Mouse (Mus musculus): ENCODE results near the gene Lgals1. TPM values are rescaled to one million over a fixed set of nuclear protein-coding genes. Genes with fewer than 3 reads are reported as not detected.

The Lgals1 gene
- polyA plus RNA-seq, 1 experiment from 2014 or later = 263 TPM

- peaks cover 8% of the 10 kb centered on the region for H3K4me1 ChIP-seq (ENCODE audit: control insufficient read depth, insufficient read depth, low read length)
- no peak overlapping the region for H3K4me3 ChIP-seq (ENCODE audit: low read depth, low read length)
- 89% methylated on average over 10 of the region's 10 CpGs for WGBS
- no peak overlapping the region for H3K4me2 ChIP-seq (ENCODE audit: low read depth)
- DNase-seq (ENCODE audit: low spot score) = no peak
- no peaks in the 10 kb centered on the region for H3K27me3 ChIP-seq (ENCODE audit: control insufficient read depth, insufficient read depth, low read length)
- ATAC-seq (ENCODE audit: insufficient read depth, low FRiP score, low TSS enrichment) = no peak
- no peak overlapping the region for H3K9ac ChIP-seq (ENCODE audit: low read length)
- no peak overlapping the region for H3K27ac ChIP-seq (ENCODE audit: low read depth, low read length)
- peaks cover 21% of the 10 kb centered on the region for H3K36me3 ChIP-seq (ENCODE audit: control insufficient read depth, insufficient read depth, low read length)
- H3K9me3 ChIP-seq (ENCODE audit: control insufficient read depth, low read length) = no peaks in the 10 kb centered on the region
Observed at GRCm38 (mm10) chr15:78937311-78937710, 10.8 kb downstream of the Lgals1 start.

- Histone ChIP-seq H3K27me3 (ENCODE audit: control insufficient read depth, insufficient read depth, low read length) (no peaks in the 10 kb centered on the region), H3K4me3 (ENCODE audit: low read depth, low read length) (no peak overlapping the region), H3K9ac (ENCODE audit: low read length) (no peak overlapping the region; the same call in 1 of the 2 replicates), H3K36me3 (ENCODE audit: control insufficient read depth, insufficient read depth, low read length) (peaks cover 21% of the 10 kb centered on the region), H3K4me1 (ENCODE audit: control insufficient read depth, insufficient read depth, low read length) (peaks cover 8% of the 10 kb centered on the region), H3K4me2 (ENCODE audit: low read depth) (no peak overlapping the region), H3K27ac (ENCODE audit: low read depth, low read length) (no peak overlapping the region), H3K9me3 (ENCODE audit: control insufficient read depth, low read length) (no peaks in the 10 kb centered on the region)
- ATAC-seq (ENCODE audit: insufficient read depth, low FRiP score, low TSS enrichment) (no peak), DNase-seq (ENCODE audit: low spot score) (no peak)
- 90% methylated on average over 2 of the region's 2 CpGs for WGBS
Observed at GRCm38 (mm10) chr15:78937963-78938362, 11.4 kb downstream of the Lgals1 start.

- Histone ChIP-seq H3K4me2 (ENCODE audit: low read depth) (no peak overlapping the region), H3K27ac (ENCODE audit: low read depth, low read length) (no peak overlapping the region), H3K9ac (ENCODE audit: low read length) (no peak overlapping the region), H3K9me3 (ENCODE audit: control insufficient read depth, low read length) (no peaks in the 10 kb centered on the region), H3K27me3 (ENCODE audit: control insufficient read depth, insufficient read depth, low read length) (no peaks in the 10 kb centered on the region), H3K4me3 (ENCODE audit: low read depth, low read length) (no peak overlapping the region), H3K4me1 (ENCODE audit: control insufficient read depth, insufficient read depth, low read length) (peaks cover 8% of the 10 kb centered on the region), H3K36me3 (ENCODE audit: control insufficient read depth, insufficient read depth, low read length) (peaks cover 21% of the 10 kb centered on the region)
- WGBS = 92% methylated on average over 13 of the region's 13 CpGs
- no peak for ATAC-seq (ENCODE audit: insufficient read depth, low FRiP score, low TSS enrichment)
- DNase-seq (ENCODE audit: low spot score) = no peak
Observed at GRCm38 (mm10) chr15:78940325-78940724, 13.8 kb downstream of the Lgals1 start.

- H3K4me2 ChIP-seq (ENCODE audit: low read depth) = peak overlapping the region; percentile 45
- no peaks in the 10 kb centered on the region for H3K4me1 ChIP-seq (ENCODE audit: control insufficient read depth, insufficient read depth, low read length)
- WGBS = 2% methylated on average over 9 of the region's 9 CpGs
- peak overlapping the region; percentile 26; the same call in 1 of the 2 replicates for H3K4me3 ChIP-seq (ENCODE audit: low read depth, low read length)
- ATAC-seq (ENCODE audit: insufficient read depth, low FRiP score, low TSS enrichment) = peak; percentile 68
- no peaks in the 10 kb centered on the region for H3K27me3 ChIP-seq (ENCODE audit: control insufficient read depth, insufficient read depth, low read length)
- H3K9ac ChIP-seq (ENCODE audit: low read length) = peak overlapping the region; percentile 59
- no peak overlapping the region for H3K27ac ChIP-seq (ENCODE audit: low read depth, low read length)
- H3K9me3 ChIP-seq (ENCODE audit: control insufficient read depth, low read length) = no peaks in the 10 kb centered on the region
- peak; percentile 86 for DNase-seq (ENCODE audit: low spot score)
- H3K36me3 ChIP-seq (ENCODE audit: control insufficient read depth, insufficient read depth, low read length) = peaks cover 16% of the 10 kb centered on the region
Observed at GRCm38 (mm10) chr15:78942663-78943062, 16.1 kb downstream of the Lgals1 start.

GRCm38 (mm10) chr15:78946232-78946631 lies 19.7 kb downstream of the Lgals1 start:
- WGBS = 83% methylated on average over 7 of the region's 7 CpGs
- Histone ChIP-seq H3K27ac (ENCODE audit: low read depth, low read length) (no peak overlapping the region), H3K27me3 (ENCODE audit: control insufficient read depth, insufficient read depth, low read length) (no peaks in the 10 kb centered on the region), H3K9ac (ENCODE audit: low read length) (no peak overlapping the region), H3K4me3 (ENCODE audit: low read depth, low read length) (no peak overlapping the region), H3K36me3 (ENCODE audit: control insufficient read depth, insufficient read depth, low read length) (peaks cover 2% of the 10 kb centered on the region; the same call in 1 of the 2 replicates), H3K4me1 (ENCODE audit: control insufficient read depth, insufficient read depth, low read length) (0 out of 2 replicates have a peak, but pooled peaks cover 3% of the 10 kb centered on the region), H3K9me3 (ENCODE audit: control insufficient read depth, low read length) (no peaks in the 10 kb centered on the region), H3K4me2 (ENCODE audit: low read depth) (no peak overlapping the region)
- ATAC-seq (ENCODE audit: insufficient read depth, low FRiP score, low TSS enrichment) (no peak), DNase-seq (ENCODE audit: low spot score) (no peak)

- Histone ChIP-seq H3K27ac (ENCODE audit: low read depth, low read length) (peak within 1 kb of the TSS; percentile 37; the same call in 1 of the 2 replicates), H3K36me3 (ENCODE audit: control insufficient read depth, insufficient read depth, low read length) (no peaks in the 10 kb centered on the region), H3K4me3 (ENCODE audit: low read depth, low read length) (peak within 1 kb of the TSS; percentile 51), H3K9ac (ENCODE audit: low read length) (peak within 1 kb of the TSS; percentile 74), H3K4me1 (ENCODE audit: control insufficient read depth, insufficient read depth, low read length) (0 out of 2 replicates have a peak, but pooled peaks cover 3% of the 10 kb centered on the region), H3K27me3 (ENCODE audit: control insufficient read depth, insufficient read depth, low read length) (no peaks in the 10 kb centered on the region), H3K4me2 (ENCODE audit: low read depth) (peak within 1 kb of the TSS; percentile 75), H3K9me3 (ENCODE audit: control insufficient read depth, low read length) (no peaks in the 10 kb centered on the region)
- DNase-seq (ENCODE audit: low spot score) = peak; percentile 93
- peak; percentile 96 for ATAC-seq (ENCODE audit: insufficient read depth, low FRiP score, low TSS enrichment)
- 0% methylated on average over 24 of the region's 24 CpGs for WGBS
Observed at GRCm38 (mm10) chr15:78947657-78948056, 21.1 kb downstream of the Lgals1 start, which contains the start of gene Triobp. Gene Triobp (plus strand): TSS chr15:78947724.

- H3K27me3 ChIP-seq (ENCODE audit: control insufficient read depth, insufficient read depth, low read length) = no peaks in the 10 kb centered on the region
- DNase-seq (ENCODE audit: low spot score) (no peak), ATAC-seq (ENCODE audit: insufficient read depth, low FRiP score, low TSS enrichment) (no peak)
- H3K36me3 ChIP-seq (ENCODE audit: control insufficient read depth, insufficient read depth, low read length) = no peaks in the 10 kb centered on the region
- no peaks in the 10 kb centered on the region for H3K9me3 ChIP-seq (ENCODE audit: control insufficient read depth, low read length)
- WGBS = 8% methylated on average over 11 of the region's 11 CpGs
- H3K4me2 ChIP-seq (ENCODE audit: low read depth) = peak overlapping the region; percentile 75
- H3K4me1 ChIP-seq (ENCODE audit: control insufficient read depth, insufficient read depth, low read length) = 0 out of 2 replicates have a peak, but pooled peaks cover 3% of the 10 kb centered on the region
- H3K27ac ChIP-seq (ENCODE audit: low read depth, low read length) = peak overlapping the region; percentile 37; the same call in 1 of the 2 replicates
- peak overlapping the region; percentile 74 for H3K9ac ChIP-seq (ENCODE audit: low read length)
- H3K4me3 ChIP-seq (ENCODE audit: low read depth, low read length) = peak overlapping the region; percentile 51
Observed at GRCm38 (mm10) chr15:78948152-78948725, 21.7 kb downstream of the Lgals1 start.

GRCm38 (mm10) chr15:78948883-78949282 lies 22.4 kb downstream of the Lgals1 start:
- ATAC-seq (ENCODE audit: insufficient read depth, low FRiP score, low TSS enrichment) (no peak), DNase-seq (ENCODE audit: low spot score) (no peak)
- Histone ChIP-seq H3K9ac (ENCODE audit: low read length) (no peak overlapping the region), H3K4me1 (ENCODE audit: control insufficient read depth, insufficient read depth, low read length) (0 out of 2 replicates have a peak, but pooled peaks cover 3% of the 10 kb centered on the region), H3K4me2 (ENCODE audit: low read depth) (peak overlapping the region; percentile 23; the same call in 1 of the 2 replicates), H3K27me3 (ENCODE audit: control insufficient read depth, insufficient read depth, low read length) (no peaks in the 10 kb centered on the region), H3K4me3 (ENCODE audit: low read depth, low read length) (no peak overlapping the region), H3K36me3 (ENCODE audit: control insufficient read depth, insufficient read depth, low read length) (no peaks in the 10 kb centered on the region), H3K9me3 (ENCODE audit: control insufficient read depth, low read length) (no peaks in the 10 kb centered on the region), H3K27ac (ENCODE audit: low read depth, low read length) (no peak overlapping the region)
- WGBS = 97% methylated on average over 3 of the region's 3 CpGs

- H3K36me3 ChIP-seq (ENCODE audit: control insufficient read depth, insufficient read depth, low read length) = peaks cover 5% of the 10 kb centered on the region; the same call in 1 of the 2 replicates
- no peaks in the 10 kb centered on the region for H3K9me3 ChIP-seq (ENCODE audit: control insufficient read depth, low read length)
- H3K4me3 ChIP-seq (ENCODE audit: low read depth, low read length) = no peak overlapping the region
- H3K9ac ChIP-seq (ENCODE audit: low read length) = no peak overlapping the region
- H3K4me2 ChIP-seq (ENCODE audit: low read depth) = no peak overlapping the region
- H3K27ac ChIP-seq (ENCODE audit: low read depth, low read length) = no peak overlapping the region
- no peaks in the 10 kb centered on the region for H3K27me3 ChIP-seq (ENCODE audit: control insufficient read depth, insufficient read depth, low read length)
- DNase-seq (ENCODE audit: low spot score) (no peak), ATAC-seq (ENCODE audit: insufficient read depth, low FRiP score, low TSS enrichment) (no peak)
- no peaks in the 10 kb centered on the region for H3K4me1 ChIP-seq (ENCODE audit: control insufficient read depth, insufficient read depth, low read length)
- 76% methylated on average over 3 of the region's 3 CpGs for WGBS
Observed at GRCm38 (mm10) chr15:78955663-78956062, 29.1 kb downstream of the Lgals1 start.

Data from neural tube, embryonic 11.5 days (tissue).